Mouse (Mus musculus) layer of hippocampus, postnatal 25 days (tissue): ENCODE data around the gene Fam120a. TPM values are rescaled to one million over a fixed set of nuclear protein-coding genes. Genes with fewer than 3 reads are reported as not detected.

ENCODE experiments used
- DNase-seq, 2 experiments: peaks; one replicate each; pipeline ENCODE4 v3.0.0; 2022; ENCODE audit warnings: mixed read lengths in 2 of 2, low spot score in 1 of 2; ENCODE audit errors: extremely low spot score in 1 of 2
- total RNA-seq, 2 experiments: library from RNA; stranded (reverse); gene quantifications; 2 replicates each; pipeline ENCODE4 v1.2.3; 2021

Gene Fam120a
- total RNA-seq, 2 experiments from 2014 or later, result 116 to 119 TPM

DNA sequence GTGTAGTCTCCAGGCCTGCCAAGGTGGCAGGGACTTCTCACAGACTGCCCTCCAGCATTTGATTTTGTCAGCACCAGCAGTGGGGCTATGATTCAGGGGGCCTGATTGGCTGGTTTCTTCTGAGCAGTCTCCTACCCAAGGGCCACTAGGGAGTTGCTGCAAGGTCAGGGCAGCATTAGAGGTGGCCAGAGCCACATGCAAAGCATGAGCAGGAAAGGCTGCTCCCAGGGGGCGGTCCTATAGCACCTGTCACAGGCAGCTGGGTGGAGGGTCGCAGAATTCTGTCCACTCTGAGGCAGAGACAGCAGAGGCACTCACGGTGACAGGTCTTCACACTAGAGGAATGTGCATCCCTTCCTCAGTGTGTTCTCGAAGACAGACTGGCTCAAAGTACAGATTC lies 109.0 kb downstream of the Fam120a start:
- no peak for DNase-seq

- DNase-seq, result no peak
These were observed 109.8 kb downstream of the Fam120a start for GRCm38 (mm10) chr13:48858054-48858453.

GRCm38 (mm10) chr13:48857246-48857932 lies 110.4 kb downstream of the Fam120a start:
- DNase-seq, result no peak

DNA sequence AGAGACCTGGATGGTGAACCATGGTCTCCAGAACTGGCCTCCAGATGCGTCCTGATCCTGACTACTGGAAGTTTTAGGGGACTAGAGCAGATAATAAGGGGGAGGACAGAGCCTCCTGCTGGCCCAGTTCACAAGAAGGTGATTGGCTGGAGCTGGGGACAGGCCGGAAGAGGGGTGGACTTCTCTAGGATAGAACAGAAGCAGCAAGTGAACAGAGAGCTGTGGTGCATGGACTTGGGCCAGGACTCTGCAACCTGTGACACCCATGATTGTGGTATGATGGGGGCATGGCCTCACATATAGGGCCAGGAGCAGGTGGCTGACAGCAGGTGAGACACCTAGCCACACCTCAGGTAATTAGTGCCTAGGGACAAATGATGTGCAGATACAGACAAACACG lies 113.9 kb downstream of the Fam120a start:
- DNase-seq, result no peak

DNA sequence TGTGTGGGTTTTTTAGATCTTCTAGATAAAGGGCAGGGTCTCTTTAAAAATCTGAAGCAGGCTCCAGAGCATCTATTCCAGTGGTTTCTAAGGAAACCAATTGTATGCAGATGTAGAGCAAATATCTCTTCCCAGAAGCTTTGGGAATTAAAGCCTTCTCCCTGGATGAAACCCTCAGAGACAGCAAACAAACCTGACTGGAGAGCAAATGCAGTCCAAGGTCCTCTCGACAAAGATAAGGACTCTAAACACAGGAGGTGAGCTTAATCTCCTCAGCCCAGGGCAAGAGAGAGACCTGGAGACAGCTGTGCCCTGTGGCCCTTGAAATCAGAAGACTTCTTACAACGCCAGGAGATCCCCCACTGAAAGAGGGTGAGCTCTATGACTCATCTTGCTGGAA lies 114.3 kb downstream of the Fam120a start:
- DNase-seq, result no peak

- DNase-seq, result no peak
These were observed 115.0 kb downstream of the Fam120a start for GRCm38 (mm10) chr13:48852859-48853258.

GRCm38 (mm10) chr13:48851719-48852118 lies 116.1 kb downstream of the Fam120a start:
- DNase-seq, result no peak

DNA sequence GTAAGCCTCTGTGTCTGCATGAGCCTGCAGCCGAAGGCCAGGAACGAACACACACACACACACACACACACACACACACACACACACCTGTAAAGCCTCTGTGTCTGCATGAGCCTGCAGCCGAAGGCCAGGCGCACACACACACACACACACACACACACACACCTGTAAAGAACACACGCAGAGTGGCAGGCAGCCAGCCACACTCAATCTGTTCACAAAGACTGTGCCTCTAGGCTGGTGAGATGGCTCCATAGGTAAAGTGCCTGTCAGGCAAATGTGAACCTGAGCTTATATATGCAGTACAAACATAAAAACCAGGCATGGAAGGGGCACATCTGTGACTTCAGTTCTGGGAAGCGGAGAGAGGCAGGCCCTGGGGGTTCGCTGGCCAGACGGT lies 117.0 kb downstream of the Fam120a start:
- DNase-seq, result no peak

- no peak for DNase-seq
These were observed 117.5 kb downstream of the Fam120a start for GRCm38 (mm10) chr13:48850326-48850725.

- peak in 1 of 2 experiments; percentile 24 for DNase-seq
These were observed 118.7 kb downstream of the Fam120a start for GRCm38 (mm10) chr13:48849155-48849554.

- no peak for DNase-seq
These were observed 122.5 kb downstream of the Fam120a start for GRCm38 (mm10) chr13:48845308-48845707.

- no peak for DNase-seq
These were observed 124.3 kb downstream of the Fam120a start for GRCm38 (mm10) chr13:48843530-48843929.

DNA sequence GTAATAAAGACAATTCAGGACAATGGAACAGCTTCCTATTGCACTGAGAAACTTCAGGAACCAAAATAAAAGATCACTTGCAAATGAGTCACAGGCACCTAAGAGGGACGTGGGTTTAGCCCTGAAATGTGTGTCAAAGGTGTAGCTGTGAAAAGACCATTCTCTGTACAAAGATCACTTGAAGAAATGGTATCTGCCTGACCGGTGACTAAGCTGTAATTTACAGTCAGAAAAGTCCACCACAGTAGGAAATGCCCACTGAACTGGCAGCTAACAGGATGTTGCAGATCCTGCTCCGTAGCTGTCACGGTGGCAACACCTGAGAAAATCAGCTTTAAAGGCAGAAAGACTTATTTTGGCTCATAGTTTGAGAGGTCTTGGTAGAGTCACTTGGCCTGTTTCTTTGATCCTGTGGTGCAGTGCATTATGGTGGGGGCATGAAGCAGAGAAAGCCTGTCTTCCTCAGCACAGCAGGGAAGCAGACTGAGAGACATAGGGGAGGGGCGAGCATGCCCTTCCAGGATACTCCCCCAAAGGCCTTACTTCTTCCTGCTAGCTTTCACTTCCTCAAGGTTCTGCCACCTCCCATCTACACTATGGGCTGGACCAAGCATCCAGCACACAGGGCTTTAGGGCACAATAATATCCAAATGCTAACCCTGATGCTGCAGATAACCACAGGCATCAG lies 125.8 kb downstream of the Fam120a start:
- no peak for DNase-seq

DNA sequence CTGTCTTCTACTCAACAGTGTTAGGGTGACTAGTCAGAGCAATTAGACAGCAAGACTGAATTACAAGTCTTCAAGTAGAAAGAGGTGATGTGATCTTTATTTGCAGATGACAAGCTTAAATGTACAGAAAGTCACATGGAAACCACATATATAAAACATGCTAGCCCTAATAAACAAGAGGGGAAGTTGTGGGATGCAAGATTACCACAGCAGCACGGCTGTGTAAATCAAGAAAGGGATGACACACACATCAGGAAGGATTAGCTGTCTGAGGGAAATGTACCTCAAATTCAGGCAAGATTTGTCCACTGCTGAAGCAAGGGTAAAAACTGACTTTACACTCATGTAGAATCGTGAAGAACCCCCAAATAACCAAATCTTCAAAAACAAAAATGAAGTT lies 129.5 kb downstream of the Fam120a start:
- no peak for DNase-seq

GRCm38 (mm10) chr13:48837537-48837936 lies 130.3 kb downstream of the Fam120a start:
- DNase-seq, result no peak

DNA sequence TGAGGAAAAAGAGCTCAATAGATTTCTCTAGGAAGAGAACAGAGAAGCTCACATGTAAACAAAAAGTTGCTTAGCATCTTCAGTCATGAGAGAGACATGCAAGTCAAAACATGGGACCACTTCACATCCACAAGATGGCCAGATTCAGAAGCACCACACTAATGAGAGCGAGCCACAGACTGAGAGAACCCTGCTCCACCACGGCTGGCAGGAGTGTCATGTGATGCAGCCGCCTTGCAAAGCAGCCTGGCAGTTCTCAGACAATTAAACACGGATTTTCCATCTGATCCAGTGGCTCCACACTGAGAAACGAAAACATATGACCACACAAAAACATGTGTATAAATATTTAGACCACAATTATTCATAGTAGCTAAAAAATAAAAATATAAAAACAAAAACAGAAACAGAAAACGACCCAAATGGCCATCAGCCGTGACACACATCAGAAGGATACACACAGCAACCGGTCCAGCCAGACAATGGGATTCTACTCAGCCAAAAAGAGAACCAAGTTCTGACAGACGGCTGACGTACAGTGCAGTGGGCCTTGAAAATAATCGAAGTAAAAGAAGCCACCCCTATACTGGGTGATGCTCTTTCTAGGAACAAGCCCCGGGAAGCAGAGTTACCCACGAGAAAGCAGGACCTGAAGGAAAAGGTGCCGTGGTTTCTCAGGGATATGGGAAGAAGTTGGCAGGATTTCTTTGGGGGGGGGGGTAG lies 137.1 kb downstream of the Fam120a start:
- no peak for DNase-seq

DNA sequence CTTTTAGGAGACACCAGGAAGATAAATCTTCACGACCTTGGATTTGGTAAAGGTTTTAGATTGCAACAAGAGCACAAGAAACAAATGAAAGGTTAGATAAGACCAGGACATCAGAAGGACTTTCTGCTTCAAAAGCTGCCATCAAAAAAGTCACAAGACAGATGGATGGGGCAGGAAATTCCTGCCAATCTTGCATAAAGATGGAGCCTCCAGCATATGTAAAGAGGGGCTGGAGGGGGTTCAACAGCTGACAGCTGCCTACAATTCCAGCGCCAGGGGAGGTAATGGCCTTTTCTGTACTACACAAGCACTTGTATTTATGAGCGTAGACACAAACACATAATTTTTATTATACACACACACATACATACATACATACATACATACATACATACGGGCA lies 138.0 kb downstream of the Fam120a start:
- no peak for DNase-seq
